Mouse (Mus musculus) CH12.LX (cell line): ENCODE measurements at regions not wholly inside any gene's neighbourhood (a gene's known extent, or its start where the extent isn't known, plus 50 kb on each side); places are given as distances from the start of the nearest gene placed in this dataset.

ENCODE experiments used
- CTCF ChIP-seq, 2 experiments: IDR thresholded peaks in 1 of 2; conservative IDR thresholded peaks in 1 of 2; 2 replicates each; pipeline ENCODE4 v1.5.1; 2011 to 2012; ENCODE audit warnings: low read depth in 2 of 2, low read length in 2 of 2, improper control_type of control experiment in 1 of 2, inconsistent platforms in 1 of 2, mild to moderate bottlenecking in 1 of 2, moderate library complexity in 1 of 2
- HCFC1 ChIP-seq: IDR thresholded peaks from 2 replicates; pipeline ENCODE4 v1.6.1; 2012; ENCODE audit warnings: low read depth, mild to moderate bottlenecking, inconsistent platforms, low read length, improper control_type of control experiment
- RAD21 ChIP-seq: IDR thresholded peaks from 2 replicates; pipeline ENCODE4 v1.6.1; 2011; ENCODE audit warnings: low read depth, mild to moderate bottlenecking, low read length, improper control_type of control experiment, moderate library complexity
- USF1 ChIP-seq: IDR thresholded peaks from 2 replicates; pipeline ENCODE4 v1.6.1; 2014; ENCODE audit warnings: low read depth, mild to moderate bottlenecking, inconsistent platforms, low read length, improper control_type of control experiment
- USF2 ChIP-seq: conservative IDR thresholded peaks from 2 replicates; pipeline ENCODE4 v1.6.1; 2011; ENCODE audit warnings: low read depth, low read length, improper control_type of control experiment
- ZC3H11A ChIP-seq: IDR thresholded peaks from 2 replicates; pipeline ENCODE4 v1.6.1; 2012; ENCODE audit warnings: low read depth, mild to moderate bottlenecking, inconsistent platforms, low read length, improper control_type of control experiment
- ZMIZ1 ChIP-seq: IDR thresholded peaks from 2 replicates; pipeline ENCODE4 v1.6.1; 2012; ENCODE audit warnings: low read depth, mild to moderate bottlenecking, inconsistent platforms, low read length, improper control_type of control experiment

- no peak for TF ChIP-seq ZMIZ1
- peak; percentile 14 for TF ChIP-seq RAD21
- TF ChIP-seq USF1: no peak
- TF ChIP-seq HCFC1: no peak
- no peak for TF ChIP-seq USF2
- TF ChIP-seq CTCF (conservative IDR thresholded peaks at IDR 0.05 in 1 of 2, IDR thresholded peaks at IDR 0.05 in 1 of 2; ENCODE audit: low read depth in 2 of 2, low read length in 2 of 2): peak in 1 of 2 experiments; percentile 50; a peak in 2 of 4 replicates
- TF ChIP-seq ZC3H11A: no peak
Observed at GRCm38 (mm10) chr12:7905329-7905728, 72.1 kb upstream of the Apob start.
